Mouse (Mus musculus) heart, postnatal 10 days (tissue): ENCODE data around the gene Blzf1. TPM values are rescaled to one million over a fixed set of nuclear protein-coding genes. Genes with fewer than 3 reads are reported as not detected.

Source experiments
- DNase-seq, 2 experiments: peaks; one replicate each; pipeline ENCODE4 v3.0.0; 2021
- intact Hi-C: fragments of 180-260 bp; cut with DNase I; formaldehyde crosslinking; loops from one replicate; pipeline ENCODE4 v1.15.1; 2025
- total RNA-seq, 2 experiments: library from RNA; stranded (reverse); gene quantifications; 2 replicates each; pipeline ENCODE4 v1.2.3; 2021

The Blzf1 gene
- total RNA-seq, 2 experiments from 2014 or later = 26.0 to 27.9 TPM

DNA sequence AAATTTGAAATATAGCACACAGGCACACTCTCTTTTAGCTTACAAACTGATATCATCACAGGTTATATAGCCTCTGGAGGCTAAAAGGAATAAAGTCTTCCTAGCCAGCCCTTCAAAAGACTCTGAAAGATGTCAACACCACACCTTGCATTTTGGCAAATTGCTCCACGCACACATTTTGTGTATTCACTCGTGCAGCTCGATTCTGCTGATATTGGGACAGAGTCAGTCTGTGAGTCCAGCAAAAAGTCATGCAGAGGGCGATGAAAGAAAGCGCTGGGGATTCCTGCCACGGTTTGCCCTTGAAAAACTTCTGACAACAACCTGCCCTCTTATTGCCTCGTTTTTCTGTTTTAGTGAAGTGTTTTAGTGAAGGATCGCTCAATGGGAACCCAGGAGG lies 59.8 kb downstream of the Blzf1 start:
- DNase-seq = no peak
- intact Hi-C loops = loop anchor here (5.0 kb wide), 1 partner anchor 60 kb away; the partner anchor contains the start of gene Blzf1

DNA sequence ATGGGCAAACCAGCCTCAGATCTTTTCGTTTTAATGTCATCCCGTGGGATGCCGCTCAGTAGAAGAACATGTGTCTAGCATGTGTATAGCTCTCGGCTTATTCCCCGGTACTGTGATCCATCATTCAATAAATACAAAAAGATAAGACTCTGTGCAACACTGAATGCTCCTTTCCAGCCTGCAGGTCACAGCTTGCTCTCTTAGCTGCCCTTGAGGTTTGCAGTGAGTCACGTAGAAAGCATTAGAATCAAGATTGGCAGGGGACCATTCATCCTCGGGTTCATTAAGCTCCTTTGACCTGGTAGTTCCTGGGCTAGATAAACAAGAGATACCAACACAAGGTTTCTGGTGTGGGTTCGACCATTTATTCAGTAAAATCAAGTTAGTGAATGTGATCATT lies 64.5 kb downstream of the Blzf1 start:
- intact Hi-C loops = no loop called here
- DNase-seq = no peak

DNA sequence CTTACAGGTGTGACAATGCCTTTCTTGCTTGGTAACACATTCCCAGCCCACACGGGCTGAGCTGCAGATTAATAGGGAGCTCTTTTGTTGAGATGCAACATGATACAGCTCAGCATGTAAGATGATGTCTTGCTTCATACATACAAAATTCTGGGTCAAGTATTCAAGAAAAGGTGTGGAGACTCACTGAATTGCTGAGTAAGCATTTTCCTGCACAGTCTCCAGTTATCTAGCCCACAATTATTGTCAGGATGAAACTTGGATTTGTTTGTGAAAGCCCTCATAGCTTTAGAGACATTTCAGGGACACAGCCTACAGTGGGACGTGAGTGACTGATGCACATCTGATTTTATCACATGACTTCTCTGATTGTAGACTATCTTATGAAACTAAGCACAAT lies 65.8 kb downstream of the Blzf1 start:
- DNase-seq = no peak
- intact Hi-C loops = no loop called here

Other genes with a start within 250 kb of the Blzf1 start
- 1 to 10 TPM; 1.4 to 1.6 TPM for gene Sell, start 245.5 kb downstream of the Blzf1 start, total RNA-seq
- 1 to 10 TPM in 1 of 2 experiments, under 1 TPM in 1; 0.98 to 1.2 TPM for gene Selp, start 192.2 kb downstream of the Blzf1 start, total RNA-seq
- gene F5, start 155.7 kb downstream of the Blzf1 start, total RNA-seq = 1 to 10 TPM in 1 of 2 experiments, under 1 TPM in 1; 0.60 to 1.1 TPM
- gene Slc19a2, start 58.4 kb downstream of the Blzf1 start, total RNA-seq = 1 to 10 TPM; 6.7 to 7.2 TPM
- 1 to 10 TPM; 7.0 to 7.7 TPM for gene Ccdc181, start 31.9 kb downstream of the Blzf1 start, total RNA-seq
- 1 to 10 TPM; 5.8 to 6.2 TPM for gene Nme7, start 3.4 kb downstream of the Blzf1 start, total RNA-seq
- gene Atp1b1, start 150.9 kb upstream of the Blzf1 start, total RNA-seq = 100 to 1,000 TPM; 429 to 462 TPM